Mouse (Mus musculus): ENCODE results near the gene Gm42906. TPM values are rescaled to one million over a fixed set of nuclear protein-coding genes. Genes with fewer than 3 reads are reported as not detected.

Gm42906 gene
- total RNA-seq (2014; rRNA removed) (not detected in 2 replicates), polyA plus RNA-seq (2015; fragmentation: Nextera tagmentation; extraction: Ambion mirVana) (not detected in 2 replicates)

GRCm38 (mm10) chr5:151428113-151428756 is at the start of gene Gm42906:
TSS of gene Gm42906 (minus strand) at chr5:151428163.
- no peaks in the 10 kb centered on the region for H3K4me1 ChIP-seq (ENCODE audit: insufficient read depth)
- ATAC-seq = no peak
- H3K4me2 ChIP-seq (ENCODE audit: low read depth) = no peak within 1 kb of the TSS
- no peak within 1 kb of the TSS for H3K9ac ChIP-seq
- H3K4me3 ChIP-seq (ENCODE audit: low read depth, low read length) = no peak within 1 kb of the TSS
- TF ChIP-seq CTCF (IDR thresholded peaks at IDR 0.05; ENCODE audit: low read depth) = no peak
- H3K27ac ChIP-seq (ENCODE audit: low read depth, low read length) = no peak within 1 kb of the TSS
- H3K36me3 ChIP-seq (ENCODE audit: insufficient read depth) = no peaks in the 10 kb centered on the region
- WGBS = 67% methylated on average over 3 of the region's 3 CpGs
- H3K9me3 ChIP-seq (ENCODE audit: low read length) = no peaks in the 10 kb centered on the region
- H3K27me3 ChIP-seq (ENCODE audit: insufficient read depth, low read length) = no peaks in the 10 kb centered on the region
- DNase-seq = no peak

GRCm38 (mm10) chr5:151445695-151446094 is 17.7 kb upstream of the Gm42906 start:
- Histone ChIP-seq H3K4me3 (ENCODE audit: low read depth, low read length) (no peak overlapping the region), H3K9ac (no peak overlapping the region), H3K4me1 (ENCODE audit: insufficient read depth) (no peaks in the 10 kb centered on the region), H3K9me3 (ENCODE audit: low read length) (no peaks in the 10 kb centered on the region), H3K4me2 (ENCODE audit: low read depth) (no peak overlapping the region), H3K36me3 (ENCODE audit: insufficient read depth) (no peaks in the 10 kb centered on the region), H3K27me3 (ENCODE audit: insufficient read depth, low read length) (no peaks in the 10 kb centered on the region), H3K27ac (ENCODE audit: low read depth, low read length) (no peak overlapping the region)
- no peak for TF ChIP-seq CTCF (IDR thresholded peaks at IDR 0.05; ENCODE audit: low read depth)
- ATAC-seq = no peak
- DNase-seq = no peak

GRCm38 (mm10) chr5:151435106-151435505 is 7.1 kb upstream of the Gm42906 start:
- no peaks in the 10 kb centered on the region for H3K36me3 ChIP-seq (ENCODE audit: insufficient read depth)
- no peaks in the 10 kb centered on the region for H3K4me1 ChIP-seq (ENCODE audit: insufficient read depth)
- H3K4me2 ChIP-seq (ENCODE audit: low read depth) = no peak overlapping the region
- no peaks in the 10 kb centered on the region for H3K27me3 ChIP-seq (ENCODE audit: insufficient read depth, low read length)
- DNase-seq = no peak
- no peaks in the 10 kb centered on the region for H3K9me3 ChIP-seq (ENCODE audit: low read length)
- TF ChIP-seq CTCF (IDR thresholded peaks at IDR 0.05; ENCODE audit: low read depth) = no peak
- no peak overlapping the region for H3K27ac ChIP-seq (ENCODE audit: low read depth, low read length)
- H3K9ac ChIP-seq = no peak overlapping the region
- no peak for ATAC-seq
- H3K4me3 ChIP-seq (ENCODE audit: low read depth, low read length) = no peak overlapping the region

- H3K9me3 ChIP-seq (ENCODE audit: low read length) = no peaks in the 10 kb centered on the region
- H3K4me1 ChIP-seq (ENCODE audit: insufficient read depth) = no peaks in the 10 kb centered on the region
- H3K27ac ChIP-seq (ENCODE audit: low read depth, low read length) = no peak overlapping the region
- 69% methylated on average over 3 of the region's 3 CpGs for WGBS
- DNase-seq (no peak), ATAC-seq (no peak)
- no peak overlapping the region for H3K9ac ChIP-seq
- H3K4me2 ChIP-seq (ENCODE audit: low read depth) = no peak overlapping the region
- H3K27me3 ChIP-seq (ENCODE audit: insufficient read depth, low read length) = no peaks in the 10 kb centered on the region
- no peak overlapping the region for H3K4me3 ChIP-seq (ENCODE audit: low read depth, low read length)
- H3K36me3 ChIP-seq (ENCODE audit: insufficient read depth) = no peaks in the 10 kb centered on the region
- no peak for TF ChIP-seq CTCF (IDR thresholded peaks at IDR 0.05; ENCODE audit: low read depth)
Measured at GRCm38 (mm10) chr5:151426466-151426865, 1.5 kb downstream of the Gm42906 start.

- WGBS = 87% methylated on average over 6 of the region's 6 CpGs
Measured at GRCm38 (mm10) chr5:151422692-151423091, 5.3 kb downstream of the Gm42906 start.

GRCm38 (mm10) chr5:151421859-151422258 is 6.1 kb downstream of the Gm42906 start:
- no peak overlapping the region for H3K4me2 ChIP-seq (ENCODE audit: low read depth)
- 57% methylated on average over 7 of the region's 7 CpGs for WGBS
- no peaks in the 10 kb centered on the region for H3K9me3 ChIP-seq (ENCODE audit: low read length)
- H3K27ac ChIP-seq (ENCODE audit: low read depth, low read length) = no peak overlapping the region
- no peak for ATAC-seq
- TF ChIP-seq CTCF (IDR thresholded peaks at IDR 0.05; ENCODE audit: low read depth) = no peak
- no peak overlapping the region for H3K4me3 ChIP-seq (ENCODE audit: low read depth, low read length)
- no peaks in the 10 kb centered on the region for H3K4me1 ChIP-seq (ENCODE audit: insufficient read depth)
- H3K27me3 ChIP-seq (ENCODE audit: insufficient read depth, low read length) = no peaks in the 10 kb centered on the region
- H3K9ac ChIP-seq = no peak overlapping the region
- no peaks in the 10 kb centered on the region for H3K36me3 ChIP-seq (ENCODE audit: insufficient read depth)
- DNase-seq = no peak

More at GRCm38 (mm10) chr5:151422692-151423091, 5.3 kb downstream of the Gm42906 start:
- ATAC-seq (no peak), DNase-seq (no peak)
- H3K4me2 ChIP-seq (ENCODE audit: low read depth) = no peak overlapping the region
- H3K9ac ChIP-seq = no peak overlapping the region
- no peaks in the 10 kb centered on the region for H3K9me3 ChIP-seq (ENCODE audit: low read length)
- H3K27ac ChIP-seq (ENCODE audit: low read depth, low read length) = no peak overlapping the region
- no peak overlapping the region for H3K4me3 ChIP-seq (ENCODE audit: low read depth, low read length)
- H3K27me3 ChIP-seq (ENCODE audit: insufficient read depth, low read length) = no peaks in the 10 kb centered on the region
- H3K36me3 ChIP-seq (ENCODE audit: insufficient read depth) = no peaks in the 10 kb centered on the region
- no peak for TF ChIP-seq CTCF (IDR thresholded peaks at IDR 0.05; ENCODE audit: low read depth)
- H3K4me1 ChIP-seq (ENCODE audit: insufficient read depth) = no peaks in the 10 kb centered on the region

- ATAC-seq = no peak
- no peak for DNase-seq
- no peak overlapping the region for H3K4me2 ChIP-seq (ENCODE audit: low read depth)
- no peak overlapping the region for H3K27ac ChIP-seq (ENCODE audit: low read depth, low read length)
- H3K4me1 ChIP-seq (ENCODE audit: insufficient read depth) = no peaks in the 10 kb centered on the region
- no peaks in the 10 kb centered on the region for H3K9me3 ChIP-seq (ENCODE audit: low read length)
- H3K9ac ChIP-seq = no peak overlapping the region
- H3K36me3 ChIP-seq (ENCODE audit: insufficient read depth) = no peaks in the 10 kb centered on the region
- 79% methylated on average over 2 of the region's 2 CpGs for WGBS
- TF ChIP-seq CTCF (IDR thresholded peaks at IDR 0.05; ENCODE audit: low read depth) = no peak
- H3K4me3 ChIP-seq (ENCODE audit: low read depth, low read length) = no peak overlapping the region
- H3K27me3 ChIP-seq (ENCODE audit: insufficient read depth, low read length) = no peaks in the 10 kb centered on the region
Measured at GRCm38 (mm10) chr5:151418551-151418950, 9.4 kb downstream of the Gm42906 start.
